Mouse (Mus musculus) kidney, postnatal 25 days (tissue): Measurements from ENCODE around the gene Cacng4.

Source experiments
- DNase-seq, 2 experiments: peaks; one replicate each; pipeline ENCODE4 v3.0.0; 2021; ENCODE audit warnings: mixed read lengths in 2 of 2

Gene Cacng4

DNA sequence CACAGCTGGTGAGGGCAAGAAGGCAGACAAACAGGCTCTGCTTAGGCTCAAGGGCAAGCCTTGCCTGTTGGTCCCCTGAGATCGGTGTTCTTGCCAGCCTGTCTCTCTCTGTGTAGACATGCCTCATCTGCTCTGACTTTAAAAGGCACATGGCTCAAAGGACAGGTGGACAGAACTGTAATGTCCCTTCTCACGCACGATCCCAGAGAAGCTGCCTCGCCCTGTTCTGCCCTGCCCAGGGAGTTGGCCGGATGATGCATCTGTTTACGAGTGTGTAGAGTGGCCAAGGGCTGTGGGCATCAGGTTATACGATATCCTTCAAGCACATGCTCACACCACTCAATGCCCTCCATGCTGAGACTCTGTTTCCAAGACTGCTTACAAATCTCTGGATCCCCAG is 80.0 kb downstream of the Cacng4 start:
- no peak for DNase-seq

GRCm38 (mm10) chr11:107710379-107710778 is 84.0 kb downstream of the Cacng4 start:
- DNase-seq = no peak

- no peak for DNase-seq
Measured at GRCm38 (mm10) chr11:107707897-107708610, 86.3 kb downstream of the Cacng4 start.

DNA sequence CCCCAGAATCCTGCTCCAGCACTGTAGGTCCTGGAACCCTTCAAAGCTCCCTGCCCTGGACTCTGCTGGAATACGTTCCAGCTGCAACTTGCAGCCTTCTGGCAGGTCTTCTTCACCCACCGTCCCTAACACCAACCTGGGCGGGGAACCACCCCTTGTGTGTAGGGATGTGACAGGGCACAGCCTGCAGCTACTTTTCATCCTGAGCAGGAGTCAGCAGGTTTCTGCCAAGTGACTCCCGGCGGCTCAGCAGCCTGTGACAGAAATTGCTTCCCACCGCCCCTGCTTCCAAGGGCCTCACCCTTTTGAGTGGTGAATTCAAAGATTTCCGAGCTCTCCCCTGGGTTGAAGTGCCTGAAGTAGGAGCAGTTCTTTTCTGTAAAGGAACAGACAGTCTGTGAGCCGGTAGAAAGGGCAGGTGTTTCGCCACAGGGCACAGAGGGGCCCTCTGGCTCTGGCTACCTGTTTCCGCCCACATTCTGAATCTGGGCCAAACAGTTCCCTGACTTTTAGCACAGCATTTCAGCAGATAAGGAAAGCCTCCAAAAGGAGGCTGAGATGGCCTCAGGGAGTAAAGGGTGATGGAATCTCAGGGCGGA is 88.8 kb downstream of the Cacng4 start:
- peak in 1 of 2 experiments; percentile 17 for DNase-seq

DNA sequence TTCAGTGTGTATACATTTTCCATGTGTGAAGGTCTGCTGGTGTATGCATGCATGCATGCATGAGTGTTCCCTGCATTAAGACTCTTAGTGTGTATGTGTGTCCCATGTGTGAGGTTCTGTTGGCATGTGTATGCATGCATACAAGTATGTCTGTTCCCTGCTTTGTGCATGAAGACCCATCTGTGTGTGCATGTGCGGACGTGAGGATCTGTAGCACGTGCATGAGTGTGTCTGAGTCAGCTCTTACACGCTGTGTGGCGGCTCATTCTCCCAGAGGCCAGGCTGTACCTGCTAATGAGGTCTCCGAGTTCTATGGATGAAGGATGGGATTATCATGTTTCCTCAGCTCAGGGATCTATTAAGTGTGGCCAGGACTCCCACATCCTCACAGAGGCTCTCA is 89.3 kb downstream of the Cacng4 start:
- DNase-seq = no peak

GRCm38 (mm10) chr11:107703272-107704134 is 90.9 kb downstream of the Cacng4 start:
- DNase-seq = peak; percentile 29 to 61

DNA sequence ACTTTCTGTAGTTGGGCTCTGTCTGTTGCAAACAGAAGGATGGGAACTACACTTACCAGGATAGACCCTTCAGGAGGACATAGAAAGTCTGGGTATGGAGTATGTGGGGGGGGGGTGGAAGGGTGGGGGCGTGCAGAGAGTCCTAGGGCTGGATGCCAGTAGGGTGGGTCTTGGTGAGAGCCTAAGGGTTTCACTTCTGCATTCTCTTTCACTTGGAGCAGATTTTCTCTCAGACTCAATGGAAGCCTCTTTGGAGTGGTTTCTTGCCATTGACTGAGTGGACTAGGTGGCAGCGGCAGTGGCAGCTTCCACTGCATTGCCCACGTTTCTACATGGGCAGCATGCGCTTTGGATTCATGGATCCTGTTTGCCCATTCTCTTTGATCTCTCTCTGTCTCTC is 94.4 kb downstream of the Cacng4 start:
- no peak for DNase-seq

DNA sequence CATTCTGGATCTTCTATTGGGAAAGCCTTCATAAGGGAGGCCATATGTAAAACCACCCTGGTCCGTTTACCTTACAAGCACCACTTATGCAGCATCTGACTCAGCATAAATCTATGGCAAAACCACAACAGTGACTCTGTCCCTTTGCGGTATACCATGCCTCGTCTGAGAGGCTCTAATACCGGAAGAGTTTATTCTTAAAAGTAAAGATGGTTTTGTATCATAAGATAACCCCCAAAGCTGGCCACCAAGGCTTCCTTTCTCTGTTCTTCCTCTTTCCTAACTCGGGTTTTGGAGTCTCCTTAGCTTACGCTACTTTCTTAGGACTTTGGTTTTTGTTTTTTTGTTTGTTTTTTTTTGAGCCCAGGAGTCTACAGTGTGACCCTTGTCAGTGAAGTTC is 101.0 kb downstream of the Cacng4 start:
- no peak for DNase-seq

- DNase-seq = peak; percentile 40 to 48
Measured at GRCm38 (mm10) chr11:107691569-107691968, 102.8 kb downstream of the Cacng4 start.

- DNase-seq = no peak
Measured at GRCm38 (mm10) chr11:107688480-107688879, 105.9 kb downstream of the Cacng4 start.

DNA sequence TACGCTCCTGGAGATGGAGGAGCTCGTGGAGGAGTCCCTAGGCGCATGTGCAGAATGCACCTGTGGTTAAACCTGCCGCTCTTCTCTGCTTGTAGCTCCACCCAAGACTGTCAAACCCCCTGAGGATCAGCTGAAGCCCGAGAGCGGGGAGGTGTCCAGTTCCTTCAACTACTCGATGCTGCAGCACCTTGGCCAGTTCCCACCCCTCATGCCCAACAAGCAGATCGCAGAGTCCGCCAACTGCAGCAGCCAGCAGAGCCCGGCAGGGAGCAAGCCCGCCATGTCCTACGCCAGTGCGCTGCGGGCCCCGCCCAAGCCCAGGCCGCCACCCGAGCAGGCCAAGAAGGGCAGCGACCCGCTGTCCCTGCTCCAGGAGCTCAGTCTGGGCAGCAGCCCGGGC is 108.1 kb downstream of the Cacng4 start:
- DNase-seq = no peak

DNA sequence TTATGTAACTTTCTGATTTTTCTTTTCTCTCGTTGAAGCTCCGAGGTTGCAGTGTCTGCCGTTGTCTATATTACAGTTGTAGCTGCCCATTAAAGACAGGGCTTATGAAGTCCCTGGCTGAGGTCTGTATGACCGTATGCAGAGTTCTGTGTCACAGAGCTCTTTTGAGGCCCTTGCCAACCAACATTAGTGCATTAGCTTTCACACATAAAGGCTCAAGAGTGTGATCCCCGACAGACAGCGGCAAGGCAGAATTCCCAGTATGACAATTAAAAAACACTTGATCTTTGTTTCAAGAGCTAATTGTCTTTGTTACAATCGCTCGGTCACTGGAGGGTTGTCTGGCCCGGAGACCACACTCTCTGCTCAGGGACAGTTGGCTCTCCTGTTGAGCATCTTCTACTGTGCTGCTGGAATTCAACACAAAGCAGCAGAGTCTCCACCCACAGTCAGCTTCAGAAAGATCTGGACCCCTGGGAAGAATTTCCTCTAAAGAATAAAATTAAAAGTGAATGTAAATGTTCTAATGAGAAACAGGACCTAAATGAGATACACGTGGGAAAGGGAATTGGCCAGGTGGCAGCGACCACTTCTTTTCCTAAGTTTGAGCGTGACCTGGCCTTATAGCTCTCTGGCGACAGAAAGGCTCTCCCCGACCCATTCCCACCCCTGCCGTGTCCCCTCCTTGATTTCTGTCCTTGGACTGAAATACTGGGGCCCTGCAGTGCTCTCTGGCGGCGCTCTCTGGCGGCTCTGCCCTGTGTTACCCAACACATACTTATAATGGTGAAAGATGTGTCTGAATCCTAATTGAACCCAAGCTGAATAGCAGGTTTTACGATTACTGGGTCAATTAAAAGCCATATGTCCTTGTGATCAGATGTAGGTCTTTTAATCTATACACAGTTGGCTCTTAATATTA is 110.6 kb downstream of the Cacng4 start:
- no peak for DNase-seq

- no peak for DNase-seq
Measured at GRCm38 (mm10) chr11:107682694-107683355, 111.5 kb downstream of the Cacng4 start.
